Mouse (Mus musculus): ENCODE measurements around the gene Stk11. TPM values are rescaled to one million over a fixed set of nuclear protein-coding genes. Genes with fewer than 3 reads are reported as not detected.

Gene Stk11
- polyA plus RNA-seq (2016; fragmentation: Nextera tagmentation; extraction: Ambion mirVana): 20.8 and 23.2 TPM in 2 replicates

- peaks cover 18% of the 10 kb centered on the region for H3K36me3 ChIP-seq (replicated peaks)
- H3K9me3 ChIP-seq: no peaks in the 10 kb centered on the region
- peak within 1 kb of the TSS; percentile 98 for H3K4me2 ChIP-seq
- no peaks in the 10 kb centered on the region for H3K27me3 ChIP-seq
- peak within 1 kb of the TSS; percentile 85 for H3K9ac ChIP-seq
- peak within 1 kb of the TSS; percentile 94 for H3K4me3 ChIP-seq (replicated peaks)
- H3K27ac ChIP-seq: peak within 1 kb of the TSS; percentile 82
- peaks cover 43% of the 10 kb centered on the region for H3K4me1 ChIP-seq
- ATAC-seq (ENCODE audit: low FRiP score): peak; percentile 98
- WGBS: under 1% methylated on average over 69 of the region's 70 CpGs
These were observed at the start of gene Stk11 for GRCm38 (mm10) chr10:80115290-80115943. TSS of gene Stk11 (plus strand) at chr10:80115803.

GRCm38 (mm10) chr10:80069251-80069650, 46.4 kb upstream of the Stk11 start:
- no peak for ATAC-seq (ENCODE audit: low FRiP score)
- no peaks in the 10 kb centered on the region for H3K27me3 ChIP-seq
- H3K9me3 ChIP-seq: no peaks in the 10 kb centered on the region
- no peak overlapping the region for H3K4me3 ChIP-seq (replicated peaks)
- no peak overlapping the region for H3K4me2 ChIP-seq
- peaks cover 20% of the 10 kb centered on the region for H3K36me3 ChIP-seq (replicated peaks)
- no peak overlapping the region for H3K27ac ChIP-seq
- H3K9ac ChIP-seq: no peak overlapping the region
- H3K4me1 ChIP-seq: no peaks in the 10 kb centered on the region
- 88% methylated on average over 6 of the region's 7 CpGs for WGBS

GRCm38 (mm10) chr10:80069948-80070450, 45.6 kb upstream of the Stk11 start:
- Histone ChIP-seq H3K9me3 (no peaks in the 10 kb centered on the region), H3K4me3 (replicated peaks) (no peak overlapping the region), H3K27me3 (no peaks in the 10 kb centered on the region), H3K4me1 (0 out of 2 replicates have a peak, but pooled peaks cover 2% of the 10 kb centered on the region), H3K9ac (no peak overlapping the region), H3K36me3 (replicated peaks) (peaks cover 14% of the 10 kb centered on the region), H3K27ac (no peak overlapping the region), H3K4me2 (no peak overlapping the region)
- ATAC-seq (ENCODE audit: low FRiP score): no peak
- 96% methylated on average over 3 of the region's 4 CpGs for WGBS

GRCm38 (mm10) chr10:80070837-80071515, 44.6 kb upstream of the Stk11 start:
- H3K4me2 ChIP-seq: no peak overlapping the region
- H3K4me3 ChIP-seq (replicated peaks): no peak overlapping the region
- 71% methylated on average over 9 of the region's 9 CpGs for WGBS
- H3K27me3 ChIP-seq: no peaks in the 10 kb centered on the region
- peaks cover 10% of the 10 kb centered on the region for H3K36me3 ChIP-seq (replicated peaks)
- no peaks in the 10 kb centered on the region for H3K9me3 ChIP-seq
- ATAC-seq (ENCODE audit: low FRiP score): no peak
- peaks cover 12% of the 10 kb centered on the region; the same call in 1 of the 2 replicates for H3K4me1 ChIP-seq
- H3K9ac ChIP-seq: no peak overlapping the region
- 0 out of 2 replicates have a peak overlapping the region, but pooled peaks have one; percentile 31 for H3K27ac ChIP-seq

GRCm38 (mm10) chr10:80071516-80071900, 44.1 kb upstream of the Stk11 start:
- no peak overlapping the region for H3K9ac ChIP-seq
- 91% methylated on average over 3 of the region's 3 CpGs for WGBS
- H3K9me3 ChIP-seq: no peaks in the 10 kb centered on the region
- H3K4me3 ChIP-seq (replicated peaks): no peak overlapping the region
- 0 out of 2 replicates have a peak overlapping the region, but pooled peaks have one; percentile 31 for H3K27ac ChIP-seq
- H3K4me1 ChIP-seq: peaks cover 13% of the 10 kb centered on the region; the same call in 1 of the 2 replicates
- H3K4me2 ChIP-seq: no peak overlapping the region
- H3K27me3 ChIP-seq: no peaks in the 10 kb centered on the region
- no peak for ATAC-seq (ENCODE audit: low FRiP score)
- peaks cover 8% of the 10 kb centered on the region for H3K36me3 ChIP-seq (replicated peaks)

- Histone ChIP-seq H3K27ac (no peak overlapping the region), H3K4me3 (replicated peaks) (no peak overlapping the region), H3K9ac (0 out of 2 replicates have a peak overlapping the region, but pooled peaks have one; percentile 25), H3K4me1 (peaks cover 13% of the 10 kb centered on the region; the same call in 1 of the 2 replicates), H3K4me2 (no peak overlapping the region), H3K9me3 (no peaks in the 10 kb centered on the region), H3K36me3 (replicated peaks) (peaks cover 5% of the 10 kb centered on the region), H3K27me3 (no peaks in the 10 kb centered on the region)
- WGBS: 83% methylated on average over 20 of the region's 20 CpGs
- no peak for ATAC-seq (ENCODE audit: low FRiP score)
These were observed 42.7 kb upstream of the Stk11 start for GRCm38 (mm10) chr10:80072623-80073489.

GRCm38 (mm10) chr10:80074813-80075601, 40.6 kb upstream of the Stk11 start:
- no peak overlapping the region for H3K27ac ChIP-seq
- peaks cover 10% of the 10 kb centered on the region for H3K36me3 ChIP-seq (replicated peaks)
- no peak overlapping the region for H3K9ac ChIP-seq
- H3K4me3 ChIP-seq (replicated peaks): no peak overlapping the region
- no peak for ATAC-seq (ENCODE audit: low FRiP score)
- 20% methylated on average over 28 of the region's 28 CpGs for WGBS
- no peaks in the 10 kb centered on the region for H3K9me3 ChIP-seq
- H3K27me3 ChIP-seq: no peaks in the 10 kb centered on the region
- no peak overlapping the region for H3K4me2 ChIP-seq
- peaks cover 13% of the 10 kb centered on the region; the same call in 1 of the 2 replicates for H3K4me1 ChIP-seq

DNA sequence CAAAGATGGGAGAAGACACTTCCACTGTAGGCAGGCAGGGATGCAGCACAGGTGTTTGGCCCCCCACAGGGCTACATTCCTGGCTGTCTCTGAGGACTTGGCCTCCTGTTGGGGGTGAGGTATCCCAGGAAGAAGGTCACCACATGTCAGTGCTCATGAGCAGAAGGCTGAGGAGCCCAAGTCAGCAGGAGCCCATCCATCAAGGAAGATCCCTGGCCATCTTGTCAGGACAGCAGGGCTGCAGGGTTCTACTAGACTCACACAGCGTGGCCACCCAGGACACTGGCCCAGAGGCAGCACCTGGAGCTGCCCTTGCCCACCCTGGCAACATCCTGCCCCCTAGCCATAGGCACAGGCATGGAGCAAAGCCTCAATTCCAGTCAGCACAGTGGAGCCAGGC, 39.7 kb upstream of the Stk11 start:
- Histone ChIP-seq H3K9me3 (no peaks in the 10 kb centered on the region), H3K27me3 (no peaks in the 10 kb centered on the region), H3K9ac (no peak overlapping the region), H3K4me1 (peaks cover 13% of the 10 kb centered on the region; the same call in 1 of the 2 replicates), H3K4me2 (no peak overlapping the region), H3K36me3 (replicated peaks) (peaks cover 19% of the 10 kb centered on the region), H3K4me3 (replicated peaks) (no peak overlapping the region), H3K27ac (no peak overlapping the region)
- no peak for ATAC-seq (ENCODE audit: low FRiP score)
- WGBS: 69% methylated on average over 1 of the region's 1 CpGs

- Histone ChIP-seq H3K9ac (no peak overlapping the region), H3K9me3 (no peaks in the 10 kb centered on the region), H3K4me3 (replicated peaks) (no peak overlapping the region), H3K27ac (no peak overlapping the region), H3K4me1 (peaks cover 13% of the 10 kb centered on the region; the same call in 1 of the 2 replicates), H3K36me3 (replicated peaks) (peaks cover 23% of the 10 kb centered on the region), H3K27me3 (no peaks in the 10 kb centered on the region), H3K4me2 (no peak overlapping the region)
- no peak for ATAC-seq (ENCODE audit: low FRiP score)
- 95% methylated on average over 4 of the region's 4 CpGs for WGBS
These were observed 39.2 kb upstream of the Stk11 start for GRCm38 (mm10) chr10:80076386-80076785.

DNA sequence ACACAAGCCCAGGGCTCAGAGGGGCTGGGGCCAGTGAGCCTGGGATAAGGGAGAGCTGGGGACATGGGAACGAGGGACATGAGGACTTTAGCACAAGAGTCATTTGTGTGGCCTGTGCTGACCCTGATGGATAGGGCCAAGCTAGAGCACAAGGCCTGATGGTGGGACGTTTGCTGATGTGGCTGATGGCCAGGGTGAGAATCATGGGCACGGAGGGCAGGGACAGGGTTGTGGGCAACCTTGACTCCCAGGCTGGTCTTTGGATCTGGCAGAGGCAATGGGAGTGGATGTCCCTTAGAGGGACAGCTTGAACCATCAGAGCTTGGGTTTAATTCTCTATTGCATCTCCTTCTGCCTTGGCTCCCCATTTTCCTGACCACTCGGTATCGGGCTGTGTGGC, 38.3 kb upstream of the Stk11 start:
- Histone ChIP-seq H3K4me1 (peaks cover 13% of the 10 kb centered on the region; the same call in 1 of the 2 replicates), H3K9ac (no peak overlapping the region)
- WGBS: 83% methylated on average over 5 of the region's 5 CpGs

GRCm38 (mm10) chr10:80078366-80078765, 37.2 kb upstream of the Stk11 start:
- Histone ChIP-seq H3K9me3 (no peaks in the 10 kb centered on the region), H3K4me2 (no peak overlapping the region), H3K4me1 (peaks cover 13% of the 10 kb centered on the region; the same call in 1 of the 2 replicates), H3K27me3 (no peaks in the 10 kb centered on the region), H3K36me3 (replicated peaks) (peaks cover 42% of the 10 kb centered on the region), H3K27ac (no peak overlapping the region), H3K4me3 (replicated peaks) (no peak overlapping the region), H3K9ac (no peak overlapping the region)
- no peak for ATAC-seq (ENCODE audit: low FRiP score)
- 78% methylated on average over 1 of the region's 1 CpGs for WGBS

More for the DNA sequence above, 38.3 kb upstream of the Stk11 start:
- H3K27me3 ChIP-seq: no peaks in the 10 kb centered on the region
- H3K4me3 ChIP-seq (replicated peaks): no peak overlapping the region
- ATAC-seq (ENCODE audit: low FRiP score): no peak
- no peaks in the 10 kb centered on the region for H3K9me3 ChIP-seq
- H3K27ac ChIP-seq: no peak overlapping the region
- no peak overlapping the region for H3K4me2 ChIP-seq
- H3K36me3 ChIP-seq (replicated peaks): peaks cover 33% of the 10 kb centered on the region
